Comparison of ENCODE assay signal across 7 mouse cellular contexts in genomic region chr2:36230366-36230765, GRCm38 (mm10). TPM values are rescaled to one million over a fixed set of nuclear protein-coding genes. Genes with fewer than 3 reads are reported as not detected.
DNase-seq lines count a peak whose midpoint lies in the region; ATAC-seq and TF ChIP-seq lines count a peak whose summit lies in the region.

TSS of gene Ptgs1 (plus strand) at chr2:36230426.

- no peaks in the 10 kb centered on the region for H3K27me3 ChIP-seq in Patski
- 0 out of 2 replicates have a peak, but pooled peaks cover 2% of the 10 kb centered on the region for H3K27me3 ChIP-seq in lung, embryonic 15.5 days

- under 1% methylated on average over 18 of the region's 18 CpGs for WGBS in lung, embryonic 15.5 days

- peak within 1 kb of the TSS; percentile 71 for H3K9ac ChIP-seq in lung, embryonic 15.5 days

- H3K4me2 ChIP-seq in lung, embryonic 15.5 days = peak within 1 kb of the TSS; percentile 96

- intact Hi-C loops in heart, postnatal 36 days (cut with DNase I) = no loop called here

- H3K36me3 ChIP-seq in lung, embryonic 15.5 days = no peaks in the 10 kb centered on the region

- CTCF ChIA-PET in Patski (lab: Charles Lee) = interaction anchor here (0.9 kb wide), 1 partner anchor 15 kb away, joined by 3 read pairs; no protein-coding TSS in a partner anchor

- no peak for DNase-seq in Patski (ENCODE audit: low read depth, low spot score)
- peak; percentile 65 to 69 for DNase-seq in heart, postnatal 36 days
- DNase-seq in layer of hippocampus, adult 18-20 months (ENCODE audit: low spot score in 2 of 2) = peak in 1 of 2 experiments; percentile 28
- peak; percentile 48 for DNase-seq in retina, embryonic 14.5 days (ENCODE audit: low spot score)

- peaks cover 43% of the 10 kb centered on the region for H3K4me1 ChIP-seq in lung, embryonic 15.5 days

- TF ChIP-seq CTCF in Patski (IDR thresholded peaks at IDR 0.05) = no peak

- peak within 1 kb of the TSS; percentile 61 for H3K27ac ChIP-seq in lung, embryonic 15.5 days

- no peaks in the 10 kb centered on the region for H3K9me3 ChIP-seq in lung, embryonic 15.5 days

- POLR2A ChIA-PET in Patski (lab: Charles Lee) = no interaction called here

- peak within 1 kb of the TSS; percentile 60 for H3K4me3 ChIP-seq in lung, embryonic 15.5 days

- in situ Hi-C loops in Patski (cut with MboI; ENCODE audit: low pct_unique_long_range_greater_than_20kb) = no loop called here

- peak; percentile 41 for ATAC-seq in CD4-positive, CD25-positive, alpha-beta regulatory T cell, adult 4 months
- peak; percentile 59 for ATAC-seq in Patski
- ATAC-seq in erythroblast, adult 5-6 weeks (replicated peaks; ENCODE audit: low FRiP score, poor library complexity, severe bottlenecking) = no peak
- peak; percentile 74 for ATAC-seq in lung, embryonic 15.5 days (ENCODE audit: borderline replicate concordance, extremely low read depth, low FRiP score, low TSS enrichment)

RNA-seq across cellular contexts. Expression of gene Ptgs1, which starts in this region (rescaled TPM):
- 1 to 10 TPM; 1.2 to 2.9 TPM for polyA plus RNA-seq in CD4-positive, CD25-positive, alpha-beta regulatory T cell, adult 4 months (2017; shearing (Covaris generic))
- polyA plus RNA-seq in Patski (2021) = 40.4 TPM
- total RNA-seq in erythroblast, adult 5-6 weeks (2015; ENCODE audit: low replicate concordance) = 15.0 and 19.6 TPM in 2 replicates
- total RNA-seq in erythroblast, adult 5-6 weeks (2017; ENCODE audit: low replicate concordance) = 12.1 and 13.6 TPM in 2 replicates
- 10 to 100 TPM; 18.9 to 20.8 TPM for total RNA-seq in heart, postnatal 36 days (2021)
- total RNA-seq in layer of hippocampus, adult 18-20 months (2021) = 10 to 100 TPM; 17.9 to 18.0 TPM
- 48.9 and 54.9 TPM in 2 replicates for polyA plus RNA-seq in lung, embryonic 15.5 days (2015; fragmentation: Nextera tagmentation; extraction: Ambion mirVana)

Comparison
In these comparisons a context has a peak if more than half of its experiments do, and no peak if none do; other contexts are left out.
1. RNA of gene Ptgs1 (polyA plus RNA-seq): 48.9 to 54.9 TPM in lung, embryonic 15.5 days and 40.4 TPM in Patski (single experiment); 1.2 to 2.9 TPM in CD4-positive, CD25-positive, alpha-beta regulatory T cell, adult 4 months; every median in the first group is over 10 times any median in the second.